Mouse (Mus musculus): ENCODE measurements around the gene C5ar2. TPM values are rescaled to one million over a fixed set of nuclear protein-coding genes. Genes with fewer than 3 reads are reported as not detected.

The C5ar2 gene
- polyA plus RNA-seq, 1 experiment from 2014 or later: not detected

DNA sequence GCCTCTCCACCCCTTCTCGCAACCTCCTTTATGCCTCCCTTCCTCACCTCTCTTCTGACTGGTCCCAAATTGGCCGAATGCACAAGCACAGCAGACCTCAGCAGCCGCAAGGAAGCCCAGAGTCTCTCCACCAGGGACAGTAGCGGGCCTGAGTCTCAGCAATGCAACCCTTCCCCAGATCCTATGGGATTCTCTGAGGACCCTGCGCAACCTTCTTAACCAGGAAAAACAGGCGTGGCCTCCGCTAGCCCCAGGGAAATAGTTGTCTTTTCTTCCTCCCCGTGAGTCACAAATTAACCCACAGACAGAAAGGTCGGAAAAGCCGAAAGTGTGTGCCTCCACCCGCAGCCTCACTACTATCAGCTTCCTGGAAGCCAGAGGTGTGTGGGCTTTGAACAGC lies 2.2 kb downstream of the C5ar2 start:
- Histone ChIP-seq H3K36me3 (replicated peaks; ENCODE audit: control insufficient read depth, insufficient read depth) (no peaks in the 10 kb centered on the region), H3K9me3 (ENCODE audit: control insufficient read depth, low read length) (no peaks in the 10 kb centered on the region), H3K4me3 (replicated peaks; ENCODE audit: low read length) (no peak overlapping the region), H3K27me3 (ENCODE audit: control insufficient read depth, insufficient read depth, low read length) (no peaks in the 10 kb centered on the region), H3K4me2 (replicated peaks) (no peak overlapping the region), H3K4me1 (replicated peaks; ENCODE audit: control insufficient read depth, insufficient read depth, low read length) (no peaks in the 10 kb centered on the region), H3K9ac (no peak overlapping the region), H3K27ac (no peak overlapping the region)
- WGBS: 64% methylated on average over 11 of the region's 11 CpGs
- ATAC-seq (ENCODE audit: low FRiP score) (no peak), DNase-seq (ENCODE audit: low spot score) (no peak)

DNA sequence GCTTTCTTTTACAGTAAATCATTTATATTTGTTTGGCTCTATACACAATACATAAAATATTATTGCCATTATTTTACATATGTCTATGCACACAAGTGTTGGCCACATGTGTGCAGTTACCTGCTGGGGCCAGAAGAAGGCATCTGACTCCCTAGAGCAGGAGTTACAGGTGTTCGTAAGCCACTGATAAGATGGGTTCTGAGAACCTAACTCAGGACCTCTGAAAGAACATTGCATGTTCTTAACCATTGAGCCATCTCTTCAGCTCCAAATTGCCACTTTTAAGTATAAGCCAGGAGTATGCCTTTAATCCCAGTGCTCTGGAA lies 3.0 kb downstream of the C5ar2 start:
- WGBS: 98% methylated on average over 1 of the region's 1 CpGs
- DNase-seq (ENCODE audit: low spot score) (no peak), ATAC-seq (ENCODE audit: low FRiP score) (no peak)
- Histone ChIP-seq H3K27ac (no peak overlapping the region), H3K4me3 (replicated peaks; ENCODE audit: low read length) (no peak overlapping the region), H3K36me3 (replicated peaks; ENCODE audit: control insufficient read depth, insufficient read depth) (no peaks in the 10 kb centered on the region), H3K27me3 (ENCODE audit: control insufficient read depth, insufficient read depth, low read length) (no peaks in the 10 kb centered on the region), H3K9me3 (ENCODE audit: control insufficient read depth, low read length) (no peaks in the 10 kb centered on the region), H3K9ac (no peak overlapping the region), H3K4me2 (replicated peaks) (no peak overlapping the region), H3K4me1 (replicated peaks; ENCODE audit: control insufficient read depth, insufficient read depth, low read length) (no peaks in the 10 kb centered on the region)

DNA sequence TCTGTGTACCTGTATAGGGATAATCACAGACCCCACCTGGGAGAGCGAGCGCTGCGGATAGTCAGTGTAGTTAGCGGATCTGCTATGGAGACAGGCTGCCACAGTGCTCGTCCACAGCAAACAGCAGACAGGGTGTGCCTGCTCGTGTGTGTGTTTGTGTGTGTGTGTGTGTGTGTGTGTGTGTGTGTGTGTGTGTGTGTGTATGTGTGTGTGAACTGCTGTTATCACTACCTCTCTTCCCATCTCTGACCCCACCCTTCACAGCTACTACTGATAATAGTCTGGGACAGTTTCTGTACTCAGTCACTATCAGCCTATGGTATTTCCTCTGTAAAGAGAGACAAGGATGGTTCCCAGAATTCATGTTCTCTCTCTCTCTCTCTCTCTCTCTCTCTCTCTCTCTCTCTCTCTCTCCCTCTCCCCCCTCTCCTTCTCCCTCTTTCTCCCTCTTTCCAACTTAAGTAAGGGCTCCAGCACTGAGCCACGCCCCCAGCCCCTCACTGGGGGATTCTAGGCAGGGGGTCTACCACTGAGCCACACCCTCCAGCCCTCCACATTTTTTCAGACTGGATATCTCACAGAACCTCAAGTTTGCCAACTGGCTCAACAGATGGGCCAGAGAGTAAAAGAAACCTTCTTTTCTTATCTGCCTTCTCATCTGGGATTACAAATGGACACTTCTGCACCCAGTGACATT lies 3.5 kb downstream of the C5ar2 start:
- H3K4me1 ChIP-seq (replicated peaks; ENCODE audit: control insufficient read depth, insufficient read depth, low read length): no peaks in the 10 kb centered on the region
- no peak for DNase-seq (ENCODE audit: low spot score)
- H3K27ac ChIP-seq: no peak overlapping the region
- no peaks in the 10 kb centered on the region for H3K36me3 ChIP-seq (replicated peaks; ENCODE audit: control insufficient read depth, insufficient read depth)
- H3K27me3 ChIP-seq (ENCODE audit: control insufficient read depth, insufficient read depth, low read length): no peaks in the 10 kb centered on the region
- H3K4me3 ChIP-seq (replicated peaks; ENCODE audit: low read length): no peak overlapping the region
- H3K9me3 ChIP-seq (ENCODE audit: control insufficient read depth, low read length): no peaks in the 10 kb centered on the region
- WGBS: 85% methylated on average over 7 of the region's 7 CpGs
- no peak overlapping the region for H3K9ac ChIP-seq
- ATAC-seq (ENCODE audit: low FRiP score): no peak
- H3K4me2 ChIP-seq (replicated peaks): no peak overlapping the region

DNA sequence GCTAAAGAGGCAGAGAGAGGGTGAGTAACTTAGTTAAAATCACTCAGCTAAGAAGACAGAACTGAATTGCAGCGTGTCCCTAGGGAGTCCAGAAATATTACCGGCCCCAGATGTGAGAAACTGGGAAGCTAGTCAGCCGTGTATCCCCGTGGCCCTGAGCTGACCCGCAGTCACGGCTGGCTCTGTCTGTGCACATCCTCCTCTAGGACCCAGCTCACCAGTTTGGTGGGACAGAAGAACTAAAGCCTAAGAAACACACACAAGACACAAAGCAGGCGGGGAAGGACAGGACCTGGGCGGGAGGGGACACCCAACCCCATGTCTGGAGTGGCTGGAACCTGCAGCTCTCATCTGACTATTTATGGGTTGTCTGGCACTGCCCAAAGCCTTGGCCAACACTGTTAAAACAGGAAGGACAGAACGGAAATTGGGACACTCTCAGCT lies 4.4 kb downstream of the C5ar2 start:
- no peak overlapping the region for H3K9ac ChIP-seq
- no peak overlapping the region for H3K4me3 ChIP-seq (replicated peaks; ENCODE audit: low read length)
- 61% methylated on average over 9 of the region's 9 CpGs for WGBS
- no peak overlapping the region for H3K27ac ChIP-seq
- no peaks in the 10 kb centered on the region for H3K9me3 ChIP-seq (ENCODE audit: control insufficient read depth, low read length)
- DNase-seq (ENCODE audit: low spot score) (no peak), ATAC-seq (ENCODE audit: low FRiP score) (no peak)
- no peak overlapping the region for H3K4me2 ChIP-seq (replicated peaks)
- no peaks in the 10 kb centered on the region for H3K4me1 ChIP-seq (replicated peaks; ENCODE audit: control insufficient read depth, insufficient read depth, low read length)
- H3K27me3 ChIP-seq (ENCODE audit: control insufficient read depth, insufficient read depth, low read length): no peaks in the 10 kb centered on the region
- H3K36me3 ChIP-seq (replicated peaks; ENCODE audit: control insufficient read depth, insufficient read depth): no peaks in the 10 kb centered on the region

DNA sequence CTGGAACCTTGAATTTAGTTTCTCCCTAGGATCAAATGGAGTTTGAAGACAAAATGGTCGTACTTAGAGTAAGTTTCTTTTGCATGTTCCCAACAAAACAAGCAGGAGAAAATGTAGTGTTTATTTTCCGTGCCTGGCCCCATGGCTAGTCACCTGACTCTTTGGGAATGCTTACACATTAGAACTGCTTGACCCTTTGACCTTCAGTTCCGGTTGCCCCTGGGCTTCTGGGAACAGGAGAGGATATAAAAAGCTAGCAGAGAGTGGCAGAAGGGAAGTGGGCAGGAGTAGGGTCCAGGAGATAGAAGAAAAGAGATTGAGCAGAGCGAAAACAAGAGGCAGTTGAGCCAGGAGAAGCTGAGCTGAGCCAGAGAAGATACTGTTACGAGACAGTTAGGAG lies 14.1 kb downstream of the C5ar2 start:
- no peaks in the 10 kb centered on the region for H3K4me1 ChIP-seq (replicated peaks; ENCODE audit: control insufficient read depth, insufficient read depth, low read length)
- H3K36me3 ChIP-seq (replicated peaks; ENCODE audit: control insufficient read depth, insufficient read depth): no peaks in the 10 kb centered on the region
- no peak overlapping the region for H3K27ac ChIP-seq
- H3K9me3 ChIP-seq (ENCODE audit: control insufficient read depth, low read length): no peaks in the 10 kb centered on the region
- no peak for DNase-seq (ENCODE audit: low spot score)
- ATAC-seq (ENCODE audit: low FRiP score): no peak
- no peaks in the 10 kb centered on the region for H3K27me3 ChIP-seq (ENCODE audit: control insufficient read depth, insufficient read depth, low read length)
- H3K9ac ChIP-seq: no peak overlapping the region
- H3K4me3 ChIP-seq (replicated peaks; ENCODE audit: low read length): no peak overlapping the region
- 62% methylated on average over 5 of the region's 5 CpGs for WGBS
- H3K4me2 ChIP-seq (replicated peaks): no peak overlapping the region

DNA sequence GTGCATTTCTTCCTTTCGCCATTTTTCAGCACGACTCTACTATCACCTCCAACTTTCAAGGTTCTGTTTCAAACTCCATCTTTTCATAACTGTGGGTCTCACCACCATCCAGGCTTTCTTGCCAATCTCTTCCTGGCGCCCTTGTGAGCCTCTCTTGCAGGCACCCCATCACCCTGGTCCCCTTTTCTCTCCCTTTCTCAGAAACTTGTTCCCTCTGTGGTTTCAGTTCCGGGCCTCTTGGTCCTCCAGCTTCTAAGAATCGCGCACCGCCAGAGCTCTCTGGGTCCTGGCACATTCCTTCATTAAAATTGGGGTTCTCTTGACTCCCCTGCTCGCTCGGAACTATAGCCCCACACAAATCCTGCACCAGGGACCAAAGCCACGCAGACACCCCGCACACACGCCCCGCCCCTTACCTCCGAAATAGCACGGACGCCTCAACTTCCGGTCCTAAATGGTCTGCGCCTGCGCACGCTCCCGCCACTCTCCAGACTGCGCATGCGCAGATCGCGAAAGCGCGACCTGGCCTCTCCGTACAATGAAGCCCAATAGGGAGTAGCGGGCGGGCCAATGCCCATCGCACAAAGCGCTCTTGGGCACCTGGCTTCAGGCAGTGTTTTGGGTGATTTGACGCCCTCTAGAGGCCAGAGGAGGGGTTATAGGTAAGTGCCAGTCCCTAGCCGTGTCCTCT lies 22.2 kb downstream of the C5ar2 start, which contains the start of gene Dhx34:
TSS of gene Dhx34 (minus strand) at position 456 of the 691 bp plus-strand sequence.
- Histone ChIP-seq H3K36me3 (replicated peaks; ENCODE audit: control insufficient read depth, insufficient read depth) (peaks cover 21% of the 10 kb centered on the region), H3K27ac (peak within 1 kb of the TSS; percentile 74), H3K4me3 (replicated peaks; ENCODE audit: low read length) (peak within 1 kb of the TSS; percentile 55), H3K4me2 (replicated peaks) (peak within 1 kb of the TSS; percentile 78), H3K9ac (peak within 1 kb of the TSS; percentile 68), H3K27me3 (ENCODE audit: control insufficient read depth, insufficient read depth, low read length) (no peaks in the 10 kb centered on the region), H3K4me1 (replicated peaks; ENCODE audit: control insufficient read depth, insufficient read depth, low read length) (peaks cover 10% of the 10 kb centered on the region), H3K9me3 (ENCODE audit: control insufficient read depth, low read length) (no peaks in the 10 kb centered on the region)
- WGBS: 2% methylated on average over 34 of the region's 34 CpGs
- peak; percentile 96 for ATAC-seq (ENCODE audit: low FRiP score)
- DNase-seq (ENCODE audit: low spot score): peak; percentile 99

DNA sequence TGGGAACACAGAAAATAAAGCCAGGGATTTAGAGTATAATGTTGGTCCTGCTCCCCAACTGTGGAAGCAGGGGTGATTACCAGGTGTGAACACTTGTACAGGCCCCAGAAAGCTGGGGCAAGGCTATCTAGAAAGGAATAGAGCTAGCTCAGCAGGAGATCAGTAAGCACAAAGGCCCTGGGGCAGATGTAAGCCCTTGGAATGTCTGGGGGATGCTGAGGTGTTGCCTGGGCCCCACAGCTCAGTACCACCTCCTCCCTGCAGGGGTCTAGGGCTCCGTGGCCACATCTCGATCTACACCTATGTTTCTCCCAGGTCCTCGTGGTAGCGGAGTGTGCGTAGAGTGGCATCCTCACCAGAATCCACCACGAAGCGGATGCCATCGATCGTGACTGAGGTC lies 30.0 kb downstream of the C5ar2 start:
- ATAC-seq (ENCODE audit: low FRiP score) (no peak), DNase-seq (ENCODE audit: low spot score) (no peak)
- H3K36me3 ChIP-seq (replicated peaks; ENCODE audit: control insufficient read depth, insufficient read depth): peaks cover 93% of the 10 kb centered on the region
- no peaks in the 10 kb centered on the region for H3K27me3 ChIP-seq (ENCODE audit: control insufficient read depth, insufficient read depth, low read length)
- no peaks in the 10 kb centered on the region for H3K4me1 ChIP-seq (replicated peaks; ENCODE audit: control insufficient read depth, insufficient read depth, low read length)
- H3K9ac ChIP-seq: no peak overlapping the region
- no peak overlapping the region for H3K27ac ChIP-seq
- no peak overlapping the region for H3K4me2 ChIP-seq (replicated peaks)
- no peak overlapping the region for H3K4me3 ChIP-seq (replicated peaks; ENCODE audit: low read length)
- 95% methylated on average over 9 of the region's 9 CpGs for WGBS
- H3K9me3 ChIP-seq (ENCODE audit: control insufficient read depth, low read length): no peaks in the 10 kb centered on the region

DNA sequence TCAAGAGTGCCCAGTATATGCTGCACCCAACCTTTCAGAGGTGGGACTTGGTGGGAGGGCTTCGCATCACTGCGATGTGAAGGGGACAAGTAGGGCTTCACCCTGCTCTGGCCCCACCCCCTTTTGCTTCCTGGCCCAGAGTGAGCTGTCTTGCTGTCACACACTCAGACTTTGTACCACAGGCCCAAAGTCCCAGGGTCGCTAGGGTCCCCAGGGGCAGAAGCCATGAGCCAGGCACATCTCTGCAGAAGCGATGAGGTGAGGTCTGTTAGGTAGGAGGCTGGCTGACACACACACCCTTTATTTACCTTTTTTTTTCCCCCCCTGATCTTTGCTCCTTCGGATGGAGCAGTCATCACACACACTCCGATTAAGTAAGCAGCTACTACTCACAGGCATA lies 30.8 kb downstream of the C5ar2 start:
- WGBS: 91% methylated on average over 6 of the region's 6 CpGs
- peaks cover 93% of the 10 kb centered on the region for H3K36me3 ChIP-seq (replicated peaks; ENCODE audit: control insufficient read depth, insufficient read depth)

DNA sequence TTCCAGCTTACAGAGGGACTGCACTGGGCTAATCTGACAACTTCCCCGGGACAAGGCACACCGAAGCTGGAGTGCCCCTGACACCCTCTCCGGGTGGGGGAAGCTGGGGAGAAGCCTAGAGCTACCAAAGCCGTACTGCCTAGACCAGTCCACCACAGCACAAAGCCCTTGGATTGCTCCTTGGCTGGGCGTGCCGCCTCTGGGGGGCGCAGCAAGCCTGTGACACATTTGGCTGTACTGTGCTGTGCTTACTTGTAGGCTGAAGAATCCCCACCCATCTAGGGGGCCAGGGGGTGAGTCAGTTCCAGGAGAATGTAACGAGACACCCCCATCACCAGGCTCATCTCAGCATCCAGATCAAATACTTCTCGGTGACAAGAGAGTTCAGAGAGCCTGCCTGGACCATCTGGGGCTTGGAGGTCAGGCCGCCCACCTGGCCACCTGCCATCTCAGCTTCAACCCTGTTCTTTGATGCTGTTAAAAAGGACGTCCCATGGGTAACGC lies 33.0 kb downstream of the C5ar2 start:
- Histone ChIP-seq H3K4me3 (replicated peaks; ENCODE audit: low read length) (no peak overlapping the region), H3K36me3 (replicated peaks; ENCODE audit: control insufficient read depth, insufficient read depth) (peaks cover 85% of the 10 kb centered on the region), H3K4me2 (replicated peaks) (no peak overlapping the region), H3K9me3 (ENCODE audit: control insufficient read depth, low read length) (no peaks in the 10 kb centered on the region), H3K27me3 (ENCODE audit: control insufficient read depth, insufficient read depth, low read length) (no peaks in the 10 kb centered on the region), H3K9ac (no peak overlapping the region), H3K4me1 (replicated peaks; ENCODE audit: control insufficient read depth, insufficient read depth, low read length) (no peaks in the 10 kb centered on the region), H3K27ac (no peak overlapping the region)
- DNase-seq (ENCODE audit: low spot score) (no peak), ATAC-seq (ENCODE audit: low FRiP score) (no peak)
- WGBS: 83% methylated on average over 12 of the region's 12 CpGs

More for the DNA sequence above, 30.8 kb downstream of the C5ar2 start:
- Histone ChIP-seq H3K27me3 (ENCODE audit: control insufficient read depth, insufficient read depth, low read length) (no peaks in the 10 kb centered on the region), H3K9ac (no peak overlapping the region), H3K4me2 (replicated peaks) (no peak overlapping the region), H3K4me1 (replicated peaks; ENCODE audit: control insufficient read depth, insufficient read depth, low read length) (no peaks in the 10 kb centered on the region), H3K27ac (no peak overlapping the region), H3K9me3 (ENCODE audit: control insufficient read depth, low read length) (no peaks in the 10 kb centered on the region), H3K4me3 (replicated peaks; ENCODE audit: low read length) (no peak overlapping the region)
- ATAC-seq (ENCODE audit: low FRiP score): no peak
- no peak for DNase-seq (ENCODE audit: low spot score)

Data from hindbrain, embryonic 14.5 days (tissue).